Mouse (Mus musculus) liver, postnatal 0 days (tissue): ENCODE measurements at regions not wholly inside any gene's neighbourhood (a gene's known extent, or its start where the extent isn't known, plus 50 kb on each side); places are given as distances from the start of the nearest gene placed in this dataset.

Source experiments
- ATAC-seq: fragments of 200-750 bp; cut with Nextera tagmentation; 2 replicates; pipeline ENCODE4 v1.8.0; 2017; ENCODE audit warnings: mild to moderate bottlenecking, moderate library complexity
- DNase-seq: peaks from one replicate; pipeline ENCODE4 v3.0.0-alpha.2; 2016
- H3K27ac ChIP-seq: fragments of 300-500 bp; sonication (generic); 2 replicates; pipeline ENCODE4 v1.5.1; 2014; ENCODE audit warnings: antibody characterized with exemption, moderate library complexity, mild to moderate bottlenecking, low read depth
- H3K27me3 ChIP-seq: fragments of 300-500 bp; sonication (generic); 2 replicates; pipeline ENCODE4 v1.6.1; 2014; ENCODE audit warnings: low read length, control low read depth, mixed read lengths; ENCODE audit not compliant: insufficient read depth
- H3K36me3 ChIP-seq: fragments of 300-500 bp; sonication (generic); replicated peaks from 2 replicates; pipeline ENCODE4 v1.6.1; 2014; ENCODE audit warnings: mild to moderate bottlenecking, control low read depth, low read length, moderate library complexity, mixed read lengths; ENCODE audit not compliant: insufficient read depth
- H3K4me1 ChIP-seq: fragments of 300-500 bp; sonication (generic); 2 replicates; pipeline ENCODE4 v1.6.1; 2014; ENCODE audit warnings: antibody characterized with exemption, mild to moderate bottlenecking, control low read depth; ENCODE audit not compliant: insufficient read depth
- H3K4me2 ChIP-seq: fragments of 300-500 bp; sonication (generic); 2 replicates; pipeline ENCODE4 v1.6.1; 2014; ENCODE audit warnings: low read depth, mild to moderate bottlenecking, low read length, moderate library complexity, mixed read lengths
- H3K4me3 ChIP-seq: fragments of 300-500 bp; sonication (generic); 2 replicates; pipeline ENCODE4 v1.5.1; 2014; ENCODE audit warnings: low read depth, low read length
- H3K9ac ChIP-seq: fragments of 300-500 bp; sonication (generic); replicated peaks from 2 replicates; pipeline ENCODE4 v1.6.1; 2014; ENCODE audit warnings: mild to moderate bottlenecking, moderate library complexity
- H3K9me3 ChIP-seq: fragments of 300-500 bp; sonication (generic); 2 replicates; pipeline ENCODE4 v1.6.1; 2016; ENCODE audit warnings: mild to moderate bottlenecking, control low read depth, low read length, mixed read lengths
- CTCF ChIP-seq: sonication (generic); IDR thresholded peaks from 2 replicates; pipeline ENCODE4 v1.5.1; 2016; ENCODE audit warnings: antibody characterized with exemption, low read depth
- EP300 ChIP-seq: IDR thresholded peaks from 2 replicates; pipeline ENCODE4 v1.6.1; 2016; ENCODE audit warnings: antibody characterized with exemption, low read depth, mild to moderate bottlenecking
- WGBS: fragments of 180-500 bp; shearing (Covaris S2); extraction: QIAGEN DNeasy Blood & Tissue Kit; methylation state at CpG from one replicate; pipeline ENCODE4 v1.1.7; 2014; ENCODE audit not compliant: insufficient replicate concordance; 5-methylcytosine and 5-hydroxymethylcytosine counted together

GRCm38 (mm10) chr1:71472691-71473090, 58.0 kb upstream of the Abca12 start:
- Histone ChIP-seq H3K9ac (no peak overlapping the region), H3K9me3 (no peaks in the 10 kb centered on the region), H3K4me1 (no peaks in the 10 kb centered on the region), H3K36me3 (no peaks in the 10 kb centered on the region), H3K4me2 (no peak overlapping the region), H3K4me3 (no peak overlapping the region), H3K27me3 (no peaks in the 10 kb centered on the region), H3K27ac (no peak overlapping the region)
- ATAC-seq (no peak), DNase-seq (no peak)
- TF ChIP-seq CTCF (no peak), EP300 (no peak)

GRCm38 (mm10) chr1:71483149-71483548, 68.4 kb upstream of the Abca12 start:
- Histone ChIP-seq H3K36me3 (no peaks in the 10 kb centered on the region), H3K4me1 (no peaks in the 10 kb centered on the region), H3K4me3 (no peak overlapping the region), H3K27me3 (no peaks in the 10 kb centered on the region), H3K4me2 (no peak overlapping the region), H3K27ac (no peak overlapping the region), H3K9me3 (no peaks in the 10 kb centered on the region), H3K9ac (no peak overlapping the region)
- 76% methylated on average over 4 of the region's 4 CpGs for WGBS
- no peak for DNase-seq
- TF ChIP-seq CTCF (no peak), EP300 (no peak)
- no peak for ATAC-seq

- Histone ChIP-seq H3K27me3 (no peaks in the 10 kb centered on the region), H3K9me3 (no peaks in the 10 kb centered on the region), H3K27ac (no peak overlapping the region), H3K4me1 (no peaks in the 10 kb centered on the region), H3K4me2 (no peak overlapping the region), H3K36me3 (no peaks in the 10 kb centered on the region), H3K4me3 (no peak overlapping the region), H3K9ac (no peak overlapping the region)
- 66% methylated on average over 4 of the region's 4 CpGs for WGBS
- no peak for TF ChIP-seq CTCF
- no peak for TF ChIP-seq EP300
- DNase-seq (no peak), ATAC-seq (no peak)
Measured at GRCm38 (mm10) chr1:71494576-71494975, 62.4 kb upstream of the Atic start.

- no peaks in the 10 kb centered on the region for H3K27me3 ChIP-seq
- ATAC-seq (no peak), DNase-seq (no peak)
- H3K9me3 ChIP-seq: no peaks in the 10 kb centered on the region
- no peak overlapping the region for H3K4me2 ChIP-seq
- no peak overlapping the region for H3K9ac ChIP-seq
- no peaks in the 10 kb centered on the region for H3K36me3 ChIP-seq
- H3K27ac ChIP-seq: no peak overlapping the region
- H3K4me3 ChIP-seq: no peak overlapping the region
- WGBS: 7% methylated on average over 5 of the region's 5 CpGs
- TF ChIP-seq CTCF: peak; percentile 68
- no peak for TF ChIP-seq EP300
- H3K4me1 ChIP-seq: no peaks in the 10 kb centered on the region
Measured at GRCm38 (mm10) chr1:71505898-71506297, 51.1 kb upstream of the Atic start.

- no peaks in the 10 kb centered on the region for H3K4me1 ChIP-seq
- H3K4me3 ChIP-seq: no peak overlapping the region
- H3K9me3 ChIP-seq: no peaks in the 10 kb centered on the region
- WGBS: 38% methylated on average over 3 of the region's 3 CpGs
- H3K27ac ChIP-seq: no peak overlapping the region
- H3K9ac ChIP-seq: no peak overlapping the region
- ATAC-seq (no peak), DNase-seq (no peak)
- no peak overlapping the region for H3K4me2 ChIP-seq
- no peaks in the 10 kb centered on the region for H3K27me3 ChIP-seq
- H3K36me3 ChIP-seq: no peaks in the 10 kb centered on the region
- TF ChIP-seq CTCF (no peak), EP300 (no peak)
Measured at GRCm38 (mm10) chr1:71506534-71506933, 50.4 kb upstream of the Atic start.
